Mouse (Mus musculus) embryonic facial prominence, embryonic 15.5 days (tissue): ENCODE measurements around the gene Zbtb49. TPM values are rescaled to one million over a fixed set of nuclear protein-coding genes. Genes with fewer than 3 reads are reported as not detected.

Source experiments
- ATAC-seq: fragments of 200-750 bp; cut with Nextera tagmentation; 2 replicates; pipeline ENCODE4 v1.8.0; 2017; ENCODE audit warnings: low read depth, moderate TSS enrichment; ENCODE audit not compliant: insufficient number of reproducible peaks, low FRiP score, low TSS enrichment
- H3K27ac ChIP-seq: fragments of 300-500 bp; sonication (generic); replicated peaks from 2 replicates; pipeline ENCODE4 v1.5.1; 2015; ENCODE audit warnings: mild to moderate bottlenecking, inconsistent platforms
- H3K27me3 ChIP-seq: fragments of 300-500 bp; sonication (generic); 2 replicates; pipeline ENCODE4 v1.6.1; 2015; ENCODE audit warnings: inconsistent platforms
- H3K36me3 ChIP-seq: fragments of 300-500 bp; sonication (generic); 2 replicates; pipeline ENCODE4 v1.6.1; 2015; ENCODE audit warnings: mild to moderate bottlenecking, inconsistent platforms
- H3K4me1 ChIP-seq: fragments of 300-500 bp; sonication (generic); 2 replicates; pipeline ENCODE4 v1.6.1; 2015; ENCODE audit warnings: inconsistent platforms
- H3K4me2 ChIP-seq: fragments of 300-500 bp; sonication (generic); replicated peaks from 2 replicates; pipeline ENCODE4 v1.6.1; 2015; ENCODE audit warnings: mild to moderate bottlenecking, inconsistent platforms
- H3K4me3 ChIP-seq: fragments of 300-500 bp; sonication (generic); replicated peaks from 2 replicates; pipeline ENCODE4 v1.5.1; 2015; ENCODE audit warnings: mild to moderate bottlenecking, inconsistent platforms
- H3K9ac ChIP-seq: fragments of 300-500 bp; sonication (generic); 2 replicates; pipeline ENCODE4 v1.6.1; 2015; ENCODE audit warnings: inconsistent platforms
- H3K9me3 ChIP-seq: fragments of 300-500 bp; sonication (generic); replicated peaks from 2 replicates; pipeline ENCODE4 v1.6.1; 2016; ENCODE audit warnings: inconsistent platforms
- WGBS: fragments of 180-500 bp; shearing (Covaris S2); methylation state at CpG from one replicate; pipeline ENCODE4 v1.1.7; 2015; 5-methylcytosine and 5-hydroxymethylcytosine counted together
- polyA plus RNA-seq: library from polyadenylated mRNA; unstranded; fragments of >200 nt; fragmentation: Nextera tagmentation; extraction: Ambion mirVana; gene quantifications from 2 replicates; pipeline ENCODE4 v1.2.1, GENCODE M21; 2015

Gene Zbtb49
- polyA plus RNA-seq, 1 experiment from 2014 or later, result 15.3 TPM

GRCm38 (mm10) chr5:38240727-38241472 is 20.6 kb upstream of the Zbtb49 start:
- H3K4me3 ChIP-seq, result no peak overlapping the region
- no peak overlapping the region for H3K4me2 ChIP-seq
- no peaks in the 10 kb centered on the region for H3K9me3 ChIP-seq
- 21% methylated on average over 5 of the region's 5 CpGs for WGBS
- no peak overlapping the region for H3K9ac ChIP-seq
- H3K27ac ChIP-seq, result no peak overlapping the region
- no peaks in the 10 kb centered on the region for H3K27me3 ChIP-seq
- H3K36me3 ChIP-seq, result peaks cover 5% of the 10 kb centered on the region; the same call in 1 of the 2 replicates
- H3K4me1 ChIP-seq, result no peaks in the 10 kb centered on the region
- 0 out of 2 replicates have a peak, but pooled peaks have one; percentile 34 for ATAC-seq

DNA sequence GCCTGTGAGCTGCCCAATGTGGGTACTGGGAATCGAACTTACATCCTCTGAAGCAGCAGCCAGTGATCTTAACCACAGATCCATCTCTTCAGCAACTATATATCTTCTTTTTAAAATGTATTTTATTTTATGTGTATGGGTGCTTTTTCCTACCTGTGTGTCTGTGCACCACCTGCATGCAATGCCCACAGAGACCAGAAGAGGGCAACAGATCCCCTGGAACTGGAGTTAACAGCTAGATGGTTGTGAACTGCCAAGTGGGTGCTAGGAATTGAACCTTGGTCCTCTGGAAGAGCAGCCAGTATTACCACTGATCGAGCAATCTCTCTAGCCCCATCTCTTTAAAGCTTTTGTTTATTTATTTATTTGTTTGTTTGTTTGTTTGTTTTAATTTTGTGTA is 16.4 kb upstream of the Zbtb49 start:
- no peak for ATAC-seq
- Histone ChIP-seq H3K9ac (no peak overlapping the region), H3K27me3 (no peaks in the 10 kb centered on the region), H3K36me3 (peaks cover 43% of the 10 kb centered on the region), H3K4me3 (no peak overlapping the region), H3K4me1 (no peaks in the 10 kb centered on the region), H3K4me2 (no peak overlapping the region), H3K9me3 (no peaks in the 10 kb centered on the region), H3K27ac (no peak overlapping the region)
- 94% methylated on average over 2 of the region's 2 CpGs for WGBS

- 69% methylated on average over 4 of the region's 4 CpGs for WGBS
- Histone ChIP-seq H3K36me3 (peaks cover 55% of the 10 kb centered on the region), H3K9me3 (no peaks in the 10 kb centered on the region), H3K4me3 (no peak overlapping the region), H3K27me3 (no peaks in the 10 kb centered on the region), H3K4me1 (no peaks in the 10 kb centered on the region), H3K9ac (no peak overlapping the region), H3K27ac (no peak overlapping the region), H3K4me2 (no peak overlapping the region)
- no peak for ATAC-seq
Measured at GRCm38 (mm10) chr5:38235422-38235821, 15.2 kb upstream of the Zbtb49 start.

DNA sequence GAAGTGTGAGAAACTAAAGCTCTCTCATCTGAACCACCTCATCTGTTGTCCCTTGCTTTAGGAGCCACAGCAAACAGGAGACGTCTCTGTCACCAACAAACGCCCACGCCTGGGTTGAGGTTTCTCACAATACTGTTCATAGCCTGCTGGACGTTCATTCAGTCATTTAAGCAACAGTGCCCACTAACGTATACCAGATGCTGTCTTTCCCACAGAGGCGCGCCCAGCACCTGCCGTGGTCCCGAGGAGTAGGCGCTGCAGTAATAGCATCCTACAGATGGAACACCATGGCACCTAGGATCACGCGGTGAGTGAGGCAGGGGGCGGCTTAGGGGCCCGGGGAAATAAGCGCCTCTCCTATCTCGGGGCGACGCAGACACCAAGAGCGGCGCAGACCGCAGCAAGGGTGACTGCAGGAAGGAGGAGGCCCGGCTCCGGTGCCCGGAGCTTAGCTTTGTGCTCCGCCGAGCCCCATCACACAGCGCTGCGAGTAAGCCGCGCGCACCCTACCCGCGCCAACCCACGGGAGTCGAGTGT is 418 bp downstream of the Zbtb49 start:
- H3K27me3 ChIP-seq, result no peaks in the 10 kb centered on the region

GRCm38 (mm10) chr5:38213009-38213408 is 7.2 kb downstream of the Zbtb49 start:
- Histone ChIP-seq H3K27me3 (no peaks in the 10 kb centered on the region), H3K9ac (no peak overlapping the region), H3K4me2 (no peak overlapping the region), H3K4me1 (peaks cover 6% of the 10 kb centered on the region; the same call in 1 of the 2 replicates), H3K27ac (peak overlapping the region; percentile 41; the same call in 1 of the 2 replicates), H3K4me3 (no peak overlapping the region), H3K9me3 (no peaks in the 10 kb centered on the region), H3K36me3 (peaks cover 59% of the 10 kb centered on the region)
- ATAC-seq, result no peak; the same call in 1 of the 2 replicates
- whole genome bisulfite sequencing, result 52% methylated on average over 6 of the region's 6 CpGs

More for the DNA sequence above, 418 bp downstream of the Zbtb49 start:
- peaks cover 25% of the 10 kb centered on the region for H3K4me1 ChIP-seq
- peak overlapping the region; percentile 64 for H3K9ac ChIP-seq
- H3K36me3 ChIP-seq, result peaks cover 17% of the 10 kb centered on the region
- H3K27ac ChIP-seq, result peak overlapping the region; percentile 67
- peak overlapping the region; percentile 76 for H3K4me3 ChIP-seq
- WGBS, result under 1% methylated on average over 35 of the region's 35 CpGs
- peak overlapping the region; percentile 86 for H3K4me2 ChIP-seq
- no peaks in the 10 kb centered on the region for H3K9me3 ChIP-seq
- peak; percentile 76 for ATAC-seq

- Histone ChIP-seq H3K9me3 (no peaks in the 10 kb centered on the region), H3K9ac (no peak overlapping the region), H3K4me3 (no peak overlapping the region), H3K4me2 (no peak overlapping the region), H3K4me1 (peaks cover 6% of the 10 kb centered on the region; the same call in 1 of the 2 replicates), H3K36me3 (peaks cover 59% of the 10 kb centered on the region), H3K27me3 (no peaks in the 10 kb centered on the region), H3K27ac (no peak overlapping the region)
- 85% methylated on average over 8 of the region's 8 CpGs for WGBS
- no peak for ATAC-seq
Measured at GRCm38 (mm10) chr5:38211691-38212090, 8.6 kb downstream of the Zbtb49 start.

- H3K36me3 ChIP-seq, result peaks cover 58% of the 10 kb centered on the region
- no peak overlapping the region for H3K4me2 ChIP-seq
- no peak overlapping the region for H3K27ac ChIP-seq
- peaks cover 6% of the 10 kb centered on the region; the same call in 1 of the 2 replicates for H3K4me1 ChIP-seq
- no peaks in the 10 kb centered on the region for H3K27me3 ChIP-seq
- 55% methylated on average over 8 of the region's 8 CpGs for WGBS
- no peak overlapping the region for H3K4me3 ChIP-seq
- no peaks in the 10 kb centered on the region for H3K9me3 ChIP-seq
- no peak for ATAC-seq
- no peak overlapping the region for H3K9ac ChIP-seq
Measured at GRCm38 (mm10) chr5:38208985-38209384, 11.3 kb downstream of the Zbtb49 start.

GRCm38 (mm10) chr5:38205303-38205726 is 14.9 kb downstream of the Zbtb49 start:
- H3K27me3 ChIP-seq, result no peaks in the 10 kb centered on the region
- H3K4me2 ChIP-seq, result no peak overlapping the region
- ATAC-seq, result no peak
- H3K4me1 ChIP-seq, result no peaks in the 10 kb centered on the region
- H3K36me3 ChIP-seq, result peaks cover 62% of the 10 kb centered on the region
- H3K4me3 ChIP-seq, result no peak overlapping the region
- H3K9ac ChIP-seq, result no peak overlapping the region
- no peaks in the 10 kb centered on the region for H3K9me3 ChIP-seq
- WGBS, result 90% methylated on average over 7 of the region's 7 CpGs
- H3K27ac ChIP-seq, result no peak overlapping the region

- Histone ChIP-seq H3K36me3 (peaks cover 46% of the 10 kb centered on the region), H3K4me3 (no peak overlapping the region)
Measured at GRCm38 (mm10) chr5:38199686-38200085, 20.6 kb downstream of the Zbtb49 start.

DNA sequence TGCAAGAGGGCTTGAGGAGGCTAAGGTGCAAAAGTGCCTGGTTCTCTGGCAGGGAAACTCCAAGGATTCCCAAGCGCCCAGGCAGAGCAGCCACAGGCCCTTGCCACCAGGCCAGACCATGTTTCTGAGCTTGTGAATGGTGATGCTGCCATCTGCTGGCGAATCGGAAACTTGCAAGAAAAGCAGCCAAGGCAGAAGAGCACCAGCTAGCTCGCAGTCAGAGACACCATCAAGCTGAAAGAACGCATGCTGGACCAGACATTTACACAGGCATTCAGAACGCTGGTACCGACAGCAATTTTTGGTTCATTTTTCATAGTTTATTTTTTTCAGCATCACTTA is 22.8 kb downstream of the Zbtb49 start:
- Histone ChIP-seq H3K9ac (no peak overlapping the region), H3K4me3 (no peak overlapping the region), H3K27ac (no peak overlapping the region), H3K4me1 (no peaks in the 10 kb centered on the region), H3K9me3 (no peaks in the 10 kb centered on the region), H3K4me2 (no peak overlapping the region), H3K27me3 (no peaks in the 10 kb centered on the region), H3K36me3 (peaks cover 24% of the 10 kb centered on the region)
- ATAC-seq, result peak; percentile 37; the same call in 1 of the 2 replicates
- WGBS, result 14% methylated on average over 7 of the region's 7 CpGs

More at GRCm38 (mm10) chr5:38199686-38200085, 20.6 kb downstream of the Zbtb49 start:
- H3K27ac ChIP-seq, result no peak overlapping the region
- no peak overlapping the region for H3K9ac ChIP-seq
- H3K27me3 ChIP-seq, result no peaks in the 10 kb centered on the region
- no peaks in the 10 kb centered on the region for H3K4me1 ChIP-seq
- WGBS, result 96% methylated on average over 2 of the region's 2 CpGs
- no peak for ATAC-seq
- H3K4me2 ChIP-seq, result no peak overlapping the region
- no peaks in the 10 kb centered on the region for H3K9me3 ChIP-seq

DNA sequence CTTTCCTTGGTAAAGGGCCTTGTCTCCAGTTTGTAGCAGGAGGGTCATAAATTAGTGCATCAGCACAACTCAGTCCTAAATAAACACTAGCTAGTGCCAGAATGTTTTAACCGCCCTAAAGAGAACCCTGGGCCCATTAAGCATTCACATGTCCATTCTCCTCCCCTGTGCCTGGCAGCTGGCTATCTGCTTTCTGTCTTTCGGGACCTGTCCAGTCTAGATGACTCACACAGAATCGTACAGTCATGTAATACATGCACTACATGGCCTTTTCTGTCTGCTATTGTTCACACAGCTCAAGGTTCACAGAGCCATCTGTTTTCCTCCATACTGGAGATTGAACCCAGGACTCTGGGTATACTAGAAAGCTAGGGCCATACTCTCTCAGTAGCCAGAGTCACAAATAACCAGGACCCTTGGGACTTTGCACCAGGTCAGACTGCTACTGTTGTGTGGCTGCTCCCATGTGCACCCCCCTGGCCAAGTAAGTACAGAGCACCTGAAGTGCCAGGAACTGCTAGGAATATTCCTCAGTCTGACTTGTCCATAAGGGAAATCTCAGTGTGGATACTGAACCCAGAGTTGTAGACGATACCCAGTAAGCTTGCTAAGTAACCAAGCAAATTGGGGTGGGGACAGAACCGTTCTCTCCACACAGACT is 23.3 kb downstream of the Zbtb49 start:
- ATAC-seq, result no peak
- H3K4me2 ChIP-seq, result no peak overlapping the region
- 69% methylated on average over 5 of the region's 5 CpGs for WGBS
- no peaks in the 10 kb centered on the region for H3K27me3 ChIP-seq
- peaks cover 19% of the 10 kb centered on the region for H3K36me3 ChIP-seq
- H3K4me1 ChIP-seq, result no peaks in the 10 kb centered on the region
- no peak overlapping the region for H3K4me3 ChIP-seq
- no peak overlapping the region for H3K27ac ChIP-seq
- no peaks in the 10 kb centered on the region for H3K9me3 ChIP-seq
- no peak overlapping the region for H3K9ac ChIP-seq
